ENCODE assay signal across 8 mouse cellular contexts in genomic region chr14:55584702-55585565, GRCm38 (mm10). TPM values are rescaled to one million over a fixed set of nuclear protein-coding genes. Genes with fewer than 3 reads are reported as not detected.
DNase-seq lines count a peak whose midpoint lies in the region; ATAC-seq lines count a peak whose summit lies in the region.

Emc9 (minus strand) TSS chr14:55585302.

- peak within 1 kb of the TSS; percentile 57; the same call in 1 of the 2 replicates for H3K27ac ChIP-seq in hindbrain, embryonic 14.5 days

- DNase-seq in T-cell, adult 2 months (ENCODE audit: low spot score): peak; percentile 80
- DNase-seq in cerebellum, postnatal 14 days: peak; percentile 79 to 81
- DNase-seq in gastrocnemius, adult 18-20 months (ENCODE audit: low spot score): peak; percentile 87
- peak; percentile 28 for DNase-seq in hindbrain, embryonic 14.5 days (ENCODE audit: low spot score)
- DNase-seq in left cerebral cortex, adult 11 months (ENCODE audit: low spot score): peak; percentile 48
- peak; percentile 92 for DNase-seq in lung, postnatal 36 days
- peak; percentile 69 for DNase-seq in retina, postnatal 1 day
- DNase-seq in urinary bladder, adult 2 months (ENCODE audit: low spot score): peak; percentile 60

- H3K4me2 ChIP-seq in hindbrain, embryonic 14.5 days (replicated peaks): peak within 1 kb of the TSS; percentile 80

- peaks cover 34% of the 10 kb centered on the region; the same call in 1 of the 2 replicates for H3K36me3 ChIP-seq in hindbrain, embryonic 14.5 days (replicated peaks; ENCODE audit: control insufficient read depth, insufficient read depth)

- no peaks in the 10 kb centered on the region for H3K9me3 ChIP-seq in hindbrain, embryonic 14.5 days (ENCODE audit: control insufficient read depth, low read length)

- 3% methylated on average over 38 of the region's 43 CpGs for WGBS in hindbrain, embryonic 14.5 days

- peaks cover 3% of the 10 kb centered on the region for H3K4me1 ChIP-seq in hindbrain, embryonic 14.5 days (replicated peaks; ENCODE audit: control insufficient read depth, insufficient read depth, low read length)

- no peaks in the 10 kb centered on the region for H3K27me3 ChIP-seq in hindbrain, embryonic 14.5 days (ENCODE audit: control insufficient read depth, insufficient read depth, low read length)

- H3K4me3 ChIP-seq in hindbrain, embryonic 14.5 days (replicated peaks; ENCODE audit: low read length): peak within 1 kb of the TSS; percentile 48

- ATAC-seq in hindbrain, embryonic 14.5 days (ENCODE audit: low FRiP score): peak; percentile 59

- H3K9ac ChIP-seq in hindbrain, embryonic 14.5 days: peak within 1 kb of the TSS; percentile 77

RNA-seq across cellular contexts. Expression of gene Emc9, which starts in this region (rescaled TPM):
- total RNA-seq in gastrocnemius, adult 18-20 months (2021): 10 to 100 TPM; 38.2 to 40.5 TPM
- 37.2 and 39.2 TPM in 2 replicates for polyA plus RNA-seq in hindbrain, embryonic 14.5 days (2014; fragmentation: Nextera tagmentation; extraction: Ambion mirVana)
- 19.3 and 21.2 TPM in 2 replicates for polyA plus RNA-seq in urinary bladder, adult 2 months (2012; rRNA removed)

Comparison
In these comparisons a context has a peak if more than half of its experiments do, and no peak if none do; other contexts are left out.
1. Peak in every context shown above with its lines: DNase-seq, ATAC-seq, H3K4me3 ChIP-seq and H3K27ac ChIP-seq.
2. DNase-seq: peak in every context shown above with its lines; median percentile 92 in lung, postnatal 36 days; 87 in gastrocnemius, adult 18-20 months; 80 in T-cell, adult 2 months; 80 in cerebellum, postnatal 14 days; 69 in retina, postnatal 1 day; 60 in urinary bladder, adult 2 months; 48 in left cerebral cortex, adult 11 months; 28 in hindbrain, embryonic 14.5 days.